Mouse (Mus musculus): ENCODE data around the gene Art3.

DNA sequence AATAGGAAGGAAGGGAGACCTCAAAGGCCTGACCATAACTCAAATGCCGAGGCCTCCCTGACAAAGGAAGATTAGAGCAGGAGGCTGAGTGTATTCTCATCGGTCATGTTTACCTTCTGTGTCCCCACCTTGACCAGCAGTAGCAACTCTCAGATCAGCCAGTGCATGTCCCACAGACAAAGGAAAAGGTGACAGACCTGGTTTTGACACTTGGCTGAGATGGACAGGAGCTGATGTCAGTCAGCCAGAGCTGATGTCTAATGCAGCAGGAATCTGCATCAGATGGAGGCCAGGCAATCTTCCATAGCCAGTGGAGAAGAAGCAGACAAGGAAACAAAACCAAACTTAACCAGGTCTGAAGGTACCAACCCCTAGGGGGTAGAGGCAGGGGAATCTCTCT lies 41.0 kb downstream of the Art3 start:
- TF ChIP-seq EP300 (IDR thresholded peaks at IDR 0.05) (no peak), CTCF (IDR thresholded peaks at IDR 0.05) (no peak)
